Mouse (Mus musculus) E14TG2a.4 (cell line): ENCODE data around the gene Gm5134.

Source experiments
- CTCF ChIP-seq: conservative IDR thresholded peaks from 2 replicates; pipeline ENCODE4 v1.5.1; 2014; ENCODE audit warnings: low read length
- NANOG ChIP-seq: IDR thresholded peaks from 2 replicates; pipeline ENCODE4 v1.6.1; 2014; ENCODE audit warnings: borderline replicate concordance, low read length, mixed read lengths
- POU5F1 ChIP-seq: IDR thresholded peaks from 2 replicates; pipeline ENCODE4 v1.6.1; 2014; ENCODE audit warnings: low read length, borderline replicate concordance

DNA sequence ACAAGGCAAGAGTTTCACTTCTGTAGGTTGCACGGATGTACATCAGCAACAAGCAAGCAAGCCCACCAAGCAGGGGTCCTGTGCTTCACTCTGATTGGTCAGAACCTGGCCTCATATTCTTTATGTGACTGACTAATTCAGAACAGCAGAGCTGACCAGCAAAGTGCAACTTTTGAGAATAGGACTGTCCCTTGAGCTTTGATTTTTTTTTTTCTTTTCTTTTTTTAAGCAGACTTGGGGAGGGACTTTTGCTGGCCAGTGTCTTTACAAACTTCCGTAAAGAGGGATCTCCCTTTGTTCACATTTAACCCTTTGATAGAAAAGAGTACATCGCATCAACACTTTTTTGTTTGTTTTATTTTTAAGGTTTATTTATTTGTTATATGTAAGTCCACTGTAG, 55.5 kb downstream of the Gm5134 start:
- no peak for TF ChIP-seq CTCF
- TF ChIP-seq NANOG, result no peak
- TF ChIP-seq POU5F1, result no peak
